Mouse (Mus musculus): ENCODE data around the gene Kank2.

Kank2 gene

DNA sequence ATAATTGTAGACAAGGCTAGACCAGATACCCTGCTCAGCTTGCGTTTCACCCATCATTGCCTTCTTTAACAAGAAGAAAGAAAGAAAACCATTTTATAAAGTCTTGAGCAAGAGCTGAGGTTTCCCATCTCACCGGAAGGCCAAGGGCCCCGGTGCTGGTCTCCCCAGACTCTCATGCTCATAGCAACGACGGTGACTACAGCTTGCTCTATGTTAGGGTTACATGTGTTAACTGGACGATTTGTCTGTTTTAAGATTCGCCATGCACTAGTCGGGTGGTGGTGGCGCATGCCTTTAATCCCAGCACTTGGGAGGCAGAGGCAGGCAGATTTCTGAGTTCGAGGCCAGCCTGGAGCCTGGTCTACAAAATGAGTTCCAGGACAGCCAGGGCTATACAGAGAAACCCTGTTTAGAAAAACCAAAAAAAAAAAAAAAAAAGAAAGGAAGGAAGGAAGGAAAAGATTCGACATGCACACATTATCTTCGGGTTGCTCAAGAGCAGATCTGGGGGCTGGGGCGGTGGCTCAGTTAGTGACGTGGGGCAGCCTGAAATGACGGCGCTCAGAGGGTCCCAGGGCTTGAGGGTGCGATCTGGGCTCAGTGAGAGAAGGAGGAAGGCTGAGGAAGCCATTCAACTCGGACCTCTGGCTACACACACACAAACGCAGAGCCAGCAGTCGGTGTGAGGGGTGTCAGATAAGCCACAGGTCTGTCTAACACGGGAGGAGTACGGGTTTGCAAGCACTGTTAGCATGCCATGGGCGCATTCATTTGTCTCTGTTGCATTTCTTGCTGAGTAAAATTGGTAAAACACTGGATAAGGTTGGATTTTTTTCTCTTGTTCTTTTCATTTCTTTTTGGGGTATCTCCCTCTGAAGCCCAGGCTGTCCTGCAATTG is 73.1 kb downstream of the Kank2 start:
- intact Hi-C loops (cut with DNase I): no loop called here

DNA sequence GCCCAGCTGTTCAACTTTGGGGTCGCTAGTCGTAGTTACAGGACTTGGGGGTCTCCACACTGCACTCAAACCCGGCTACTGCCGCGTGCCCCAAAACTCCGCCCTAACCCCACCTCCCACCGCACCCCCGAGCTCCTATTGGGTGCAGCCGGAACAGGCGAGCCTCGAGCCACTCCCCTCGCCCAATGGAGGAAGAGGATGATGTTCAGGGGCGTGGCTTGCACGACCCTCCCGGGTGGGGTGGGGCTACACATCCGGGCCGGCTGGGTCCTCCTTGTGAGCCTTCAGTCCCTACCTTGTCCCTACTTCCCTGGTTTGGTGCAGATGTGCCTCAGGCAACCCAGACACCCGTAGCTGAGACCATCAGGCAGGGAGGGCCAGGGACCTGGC is 74.4 kb downstream of the Kank2 start:
- intact Hi-C loops (cut with DNase I): no loop called here

- intact Hi-C loops (cut with DNase I): no loop called here
Observed at GRCm38 (mm10) chr9:21723377-21724146, 75.0 kb downstream of the Kank2 start, which contains the start of gene Ldlr. Gene Ldlr (plus strand): TSS chr9:21723483.

DNA sequence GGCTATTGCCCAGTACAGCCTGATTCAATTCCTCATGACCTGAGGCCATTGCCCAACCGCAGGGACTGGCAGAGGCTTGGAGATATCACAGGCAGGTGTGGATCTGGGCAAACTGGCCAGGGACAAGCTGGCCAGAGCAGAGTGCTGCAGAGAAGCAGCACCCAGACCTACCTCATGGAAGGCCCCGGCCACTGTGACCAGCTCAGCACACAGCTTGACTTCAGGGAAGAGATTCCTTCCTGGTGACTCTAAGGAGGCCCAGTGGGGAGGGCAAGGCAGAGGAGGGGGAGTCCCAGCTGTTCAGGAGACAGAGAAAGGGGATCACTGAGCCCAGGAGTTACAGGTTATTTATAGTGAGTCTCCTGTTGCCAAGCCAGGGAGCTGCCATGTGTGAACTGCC is 77.5 kb downstream of the Kank2 start:
- intact Hi-C loops (cut with DNase I): no loop called here

DNA sequence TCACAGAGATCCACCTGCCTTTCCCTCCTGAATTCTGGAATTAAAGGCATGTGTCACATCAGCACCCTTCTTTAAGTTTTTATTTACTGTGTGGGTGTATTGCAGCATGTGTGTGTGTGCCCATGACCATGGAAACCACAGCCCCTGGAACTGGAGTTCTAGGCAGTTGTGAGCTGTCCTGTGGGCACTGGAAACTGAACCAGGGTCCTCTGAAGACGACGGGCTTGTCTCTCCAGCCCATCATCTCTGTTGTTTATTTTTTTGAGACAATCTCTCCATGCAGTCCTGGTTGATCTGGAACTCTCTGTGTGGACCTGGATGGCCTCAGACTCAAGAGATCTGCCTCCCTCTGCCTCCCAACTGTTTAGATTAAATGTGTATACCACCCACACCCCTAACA is 81.5 kb downstream of the Kank2 start:
- intact Hi-C loops (cut with DNase I): no loop called here

Small RNAs within 50 kb of the gene (microRNA-seq; reads per million reads assigned to microRNA genes)
- gene Mir7083: 6.2 to 8.8 reads per million in 2 experiments

Data from adrenal gland (tissue).